Mouse (Mus musculus) stomach, postnatal 0 days (tissue): Measurements from ENCODE around the gene Tesmin.

Experiments
- CTCF ChIP-seq: IDR thresholded peaks from 2 replicates; pipeline ENCODE4 v1.5.1; 2016; ENCODE audit warnings: antibody characterized with exemption, low read depth, mild to moderate bottlenecking, moderate library complexity
- EP300 ChIP-seq: optimal IDR thresholded peaks from 2 replicates; pipeline ENCODE3; 2016; ENCODE audit warnings: antibody characterized with exemption

DNA sequence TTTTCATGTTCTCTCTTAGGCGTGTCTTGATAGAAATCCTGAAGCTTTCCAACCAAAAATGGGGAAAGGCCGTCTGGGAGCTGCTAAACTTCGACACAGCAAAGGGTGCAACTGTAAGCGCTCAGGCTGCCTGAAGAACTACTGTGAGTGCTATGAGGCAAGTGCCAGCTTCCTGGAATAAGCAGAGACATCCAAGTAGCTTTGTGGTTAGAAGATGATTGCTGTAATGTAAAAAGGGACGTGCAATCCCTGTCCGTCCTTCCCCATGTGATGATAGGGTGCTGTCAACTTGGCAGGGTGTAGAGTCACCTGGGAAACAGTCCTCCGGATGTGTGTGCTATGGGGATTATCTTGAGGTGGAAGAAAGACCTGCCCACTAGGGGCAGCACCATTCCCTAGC is 15.4 kb downstream of the Tesmin start:
- TF ChIP-seq CTCF: no peak
- TF ChIP-seq EP300: no peak
